Mouse (Mus musculus) neural tube, postnatal 0 days (tissue): ENCODE measurements around the gene Magea10. TPM values are rescaled to one million over a fixed set of nuclear protein-coding genes. Genes with fewer than 3 reads are reported as not detected.

Source experiments
- polyA plus RNA-seq: library from polyadenylated mRNA; unstranded; fragments of >200 nt; fragmentation: Nextera tagmentation; extraction: Ambion mirVana; gene quantifications from 2 replicates; pipeline ENCODE4 v1.2.1, GENCODE M21; 2015

Magea10 gene
- not detected in 2 replicates for polyA plus RNA-seq

DNA sequence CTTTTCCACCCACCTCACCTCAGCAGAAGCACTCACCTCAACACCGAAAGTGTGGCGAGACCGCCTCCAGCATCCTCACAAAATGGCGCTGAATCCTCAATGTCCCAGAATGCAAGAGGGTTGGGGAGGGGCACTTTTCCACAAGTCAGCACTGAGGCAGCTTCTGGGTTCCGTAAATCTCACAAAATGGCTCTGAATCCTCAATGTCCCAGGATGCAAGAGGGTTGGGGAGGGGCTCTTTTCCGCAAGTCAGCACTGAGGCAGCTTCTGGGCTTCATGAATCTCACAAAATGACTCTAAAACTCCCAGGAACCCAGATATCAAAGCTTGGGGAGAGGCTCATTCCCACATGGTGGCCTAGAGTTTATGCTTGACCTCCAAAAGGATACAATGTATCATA lies at the start of gene Magea10:
Gene Magea10 (minus strand): TSS at position 101 of the 400 bp plus-strand sequence.

Other genes starting within 250 kb of the Magea10 start
- not detected in 2 replicates for gene Magea4, start 164.8 kb downstream of the Magea10 start, polyA plus RNA-seq
- gene Gabre, start 112.1 kb downstream of the Magea10 start, polyA plus RNA-seq = 0.50 and 0.95 TPM in 2 replicates